In the genomic region with DNA sequence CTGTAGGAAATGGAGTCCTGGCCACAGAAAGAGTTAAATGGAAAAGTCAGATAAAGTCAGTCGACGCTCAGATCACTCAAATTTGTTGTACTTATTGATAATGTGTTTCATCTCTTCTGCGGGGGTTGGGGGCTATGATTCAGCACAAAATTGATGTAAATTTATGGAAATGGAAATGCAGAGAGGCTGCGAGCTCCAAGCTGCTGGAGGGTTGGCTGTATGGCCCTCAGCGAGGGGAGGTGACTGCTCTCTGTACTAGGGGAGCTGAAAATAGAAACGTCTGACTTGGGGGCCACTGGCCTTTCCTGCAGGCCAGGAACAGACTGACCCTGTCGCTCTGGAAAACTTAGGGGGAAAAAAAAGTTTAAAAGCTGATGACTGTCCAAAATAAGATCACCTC, we compare ENCODE assay signal across 8 mouse cellular contexts. TPM values are rescaled to one million over a fixed set of nuclear protein-coding genes. Genes with fewer than 3 reads are reported as not detected.
DNase-seq lines count a peak whose midpoint lies in the region; ATAC-seq and TF ChIP-seq lines count a peak whose summit lies in the region.

No protein-coding gene starts in this region.

- H3K36me3 ChIP-seq in forebrain, embryonic 11.5 days (ENCODE audit: control insufficient read depth, insufficient read depth, low read length) = no peaks in the 10 kb centered on the region
- H3K36me3 ChIP-seq in hindbrain, postnatal 0 days (ENCODE audit: insufficient read depth, low read length) = no peaks in the 10 kb centered on the region
- no peaks in the 10 kb centered on the region for H3K36me3 ChIP-seq in midbrain, embryonic 15.5 days (replicated peaks)

- H3K4me1 ChIP-seq in forebrain, embryonic 11.5 days (replicated peaks; ENCODE audit: control insufficient read depth, insufficient read depth, low read length) = peaks cover 5% of the 10 kb centered on the region; the same call in 1 of the 2 replicates
- H3K4me1 ChIP-seq in hindbrain, postnatal 0 days (ENCODE audit: insufficient read depth, low read length) = no peaks in the 10 kb centered on the region
- peaks cover 22% of the 10 kb centered on the region for H3K4me1 ChIP-seq in midbrain, embryonic 15.5 days

- H3K9me3 ChIP-seq in forebrain, embryonic 11.5 days (ENCODE audit: control insufficient read depth, low read length) = peaks cover 4% of the 10 kb centered on the region; the same call in 1 of the 2 replicates
- no peaks in the 10 kb centered on the region for H3K9me3 ChIP-seq in hindbrain, postnatal 0 days (ENCODE audit: low read length)
- no peaks in the 10 kb centered on the region for H3K9me3 ChIP-seq in midbrain, embryonic 15.5 days

- peak; percentile 93 for DNase-seq in heart, adult 11 months
- no peak for DNase-seq in heart, postnatal 25 days (ENCODE audit: low spot score)
- no peak for DNase-seq in forebrain, embryonic 11.5 days (ENCODE audit: low spot score)
- DNase-seq in hindbrain, postnatal 0 days (ENCODE audit: low spot score) = no peak
- DNase-seq in right cerebral cortex, postnatal 25 days = no peak
- no peak for DNase-seq in adrenal gland, adult 2 months

- no peaks in the 10 kb centered on the region for H3K27me3 ChIP-seq in forebrain, embryonic 11.5 days (ENCODE audit: control insufficient read depth, insufficient read depth, low read length)
- no peaks in the 10 kb centered on the region for H3K27me3 ChIP-seq in hindbrain, postnatal 0 days (ENCODE audit: insufficient read depth, low read length)
- H3K27me3 ChIP-seq in midbrain, embryonic 15.5 days (replicated peaks) = 0 out of 2 replicates have a peak, but pooled peaks cover 6% of the 10 kb centered on the region

- peak overlapping the region; percentile 61 for H3K9ac ChIP-seq in forebrain, embryonic 11.5 days (ENCODE audit: low read length)
- peak overlapping the region; percentile 42 for H3K9ac ChIP-seq in hindbrain, postnatal 0 days (replicated peaks; ENCODE audit: low read length)
- peak overlapping the region; percentile 37 for H3K9ac ChIP-seq in midbrain, embryonic 15.5 days

- peak overlapping the region; percentile 35 for H3K4me3 ChIP-seq in forebrain, embryonic 11.5 days (ENCODE audit: low read depth, low read length)
- H3K4me3 ChIP-seq in hindbrain, postnatal 0 days (ENCODE audit: low read length) = peak overlapping the region; percentile 42
- H3K4me3 ChIP-seq in midbrain, embryonic 15.5 days = peak overlapping the region; percentile 41

- no peak for TF ChIP-seq CTCF in hindbrain, postnatal 0 days (IDR thresholded peaks at IDR 0.05; ENCODE audit: low read depth)

- no peak overlapping the region for H3K27ac ChIP-seq in forebrain, embryonic 11.5 days (ENCODE audit: low read depth, low read length)
- H3K27ac ChIP-seq in hindbrain, postnatal 0 days = peak overlapping the region; percentile 42; the same call in 1 of the 2 replicates
- peak overlapping the region; percentile 48 for H3K27ac ChIP-seq in midbrain, embryonic 15.5 days

- intact Hi-C loops in heart, postnatal 25 days (cut with DNase I) = loop anchor here (2.0 to 10.0 kb wide), 2 partner anchors 38 to 292 kb away; no protein-coding TSS in a partner anchor

- H3K4me2 ChIP-seq in forebrain, embryonic 11.5 days (ENCODE audit: low read depth, low read length, severe bottlenecking) = peak overlapping the region; percentile 68
- H3K4me2 ChIP-seq in hindbrain, postnatal 0 days (ENCODE audit: low read depth, low read length) = peak overlapping the region; percentile 65
- H3K4me2 ChIP-seq in midbrain, embryonic 15.5 days = peak overlapping the region; percentile 76

- peak; percentile 45; the same call in 1 of the 2 replicates for ATAC-seq in forebrain, embryonic 11.5 days (replicated peaks; ENCODE audit: low FRiP score)
- no peak for ATAC-seq in hindbrain, postnatal 0 days
- ATAC-seq in midbrain, embryonic 15.5 days (replicated peaks) = peak; percentile 55
- ATAC-seq in frontal cortex, adult (ENCODE audit: low TSS enrichment) = no peak

- 12% methylated on average over 7 of the region's 7 CpGs for WGBS in forebrain, embryonic 11.5 days
- 6% methylated on average over 7 of the region's 7 CpGs for WGBS in hindbrain, postnatal 0 days
- WGBS in midbrain, embryonic 15.5 days = 6% methylated on average over 7 of the region's 7 CpGs

RNA-seq across cellular contexts. Expression of gene Ccdc149, which starts 5.5 kb away (rescaled TPM):
- 1 to 10 TPM; 6.8 to 7.1 TPM for total RNA-seq in heart, postnatal 25 days (2021)
- polyA plus RNA-seq in forebrain, embryonic 11.5 days (2014; fragmentation: Nextera tagmentation; extraction: Ambion mirVana) = 3.1 and 3.2 TPM in 2 replicates
- 14.4 and 17.6 TPM in 2 replicates for total RNA-seq in hindbrain, postnatal 0 days (2014; rRNA removed)
- polyA plus RNA-seq in hindbrain, postnatal 0 days (2015; fragmentation: Nextera tagmentation; extraction: Ambion mirVana) = 14.5 and 15.6 TPM in 2 replicates
- polyA plus RNA-seq in midbrain, embryonic 15.5 days (2015; fragmentation: Nextera tagmentation; extraction: Ambion mirVana) = 14.0 and 14.9 TPM in 2 replicates
- total RNA-seq in adrenal gland, adult 2 months (2021) = 1 to 10 TPM; 4.9 to 9.6 TPM
- polyA plus RNA-seq in adrenal gland, adult 2 months (2012; rRNA removed) = 1.1 and 1.2 TPM in 2 replicates

Comparison
In these comparisons a context has a peak if more than half of its experiments do, and no peak if none do; other contexts are left out.
1. ATAC-seq: peak in forebrain, embryonic 11.5 days (single experiment) and midbrain, embryonic 15.5 days (single experiment); none in hindbrain, postnatal 0 days (single experiment) and frontal cortex, adult (single experiment).
2. Peak in every context shown above with its lines, with median percentiles within 50 percentile points of each other: H3K4me2 ChIP-seq, H3K4me3 ChIP-seq and H3K9ac ChIP-seq.